Mouse (Mus musculus) liver, embryonic 14.5 days (tissue): Measurements from ENCODE around the gene Tet3.

Experiments
- CTCF ChIP-seq: IDR thresholded peaks from 2 replicates; pipeline ENCODE4 v1.5.1; 2016; ENCODE audit warnings: antibody characterized with exemption, low read depth, control low read depth
- EP300 ChIP-seq: IDR thresholded peaks from 2 replicates; pipeline ENCODE4 v1.6.1; 2016; ENCODE audit warnings: antibody characterized with exemption, low read depth

DNA sequence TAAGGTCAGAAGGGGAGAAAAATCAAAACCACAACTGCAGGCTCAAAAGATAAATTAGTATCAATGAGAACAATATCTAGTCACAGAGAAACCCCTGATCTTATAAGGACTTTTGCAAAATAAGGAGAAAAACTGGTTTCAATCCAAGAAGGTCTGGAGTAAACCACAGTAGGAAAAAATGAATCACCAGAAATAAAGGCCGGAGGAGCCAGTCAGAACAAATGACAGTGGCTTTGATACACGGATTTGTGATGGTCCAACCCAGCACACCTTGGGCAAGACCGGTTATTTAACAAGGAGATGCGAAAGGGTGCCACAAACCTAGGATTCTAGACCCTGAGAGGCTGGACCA lies 34.9 kb downstream of the Tet3 start:
- TF ChIP-seq CTCF, result no peak
- TF ChIP-seq EP300, result no peak
